Mouse (Mus musculus) midbrain, embryonic 11.5 days (tissue): ENCODE data around the gene Abca4. TPM values are rescaled to one million over a fixed set of nuclear protein-coding genes. Genes with fewer than 3 reads are reported as not detected.

ENCODE experiments used
- ATAC-seq: fragments of 200-750 bp; cut with Nextera tagmentation; 2 replicates; pipeline ENCODE4 v1.8.0; 2017; ENCODE audit warnings: moderate TSS enrichment, moderate library complexity; ENCODE audit not compliant: low FRiP score
- DNase-seq: peaks from one replicate; pipeline ENCODE4 v3.0.0; 2015; ENCODE audit warnings: low spot score; ENCODE audit errors: missing footprints
- H3K27ac ChIP-seq: fragments of 300-500 bp; sonication (generic); 2 replicates; pipeline ENCODE4 v1.5.1; 2014; ENCODE audit warnings: low read depth, low read length
- H3K27me3 ChIP-seq: fragments of 300-500 bp; sonication (generic); 2 replicates; pipeline ENCODE4 v1.6.1; 2014; ENCODE audit warnings: mild to moderate bottlenecking, low read length, moderate library complexity, mixed read lengths; ENCODE audit not compliant: control insufficient read depth, insufficient read depth
- H3K36me3 ChIP-seq: fragments of 300-500 bp; sonication (generic); 2 replicates; pipeline ENCODE4 v1.6.1; 2014; ENCODE audit warnings: mild to moderate bottlenecking, low read length, moderate library complexity, mixed read lengths; ENCODE audit not compliant: control insufficient read depth, insufficient read depth
- H3K4me1 ChIP-seq: fragments of 300-500 bp; sonication (generic); 2 replicates; pipeline ENCODE4 v1.6.1; 2014; ENCODE audit warnings: low read length; ENCODE audit not compliant: control insufficient read depth, insufficient read depth
- H3K4me2 ChIP-seq: fragments of 300-500 bp; sonication (generic); 2 replicates; pipeline ENCODE4 v1.6.1; 2014; ENCODE audit warnings: mild to moderate bottlenecking, moderate library complexity
- H3K4me3 ChIP-seq: fragments of 300-500 bp; sonication (generic); 2 replicates; pipeline ENCODE4 v1.5.1; 2014; ENCODE audit warnings: low read depth, low read length
- H3K9ac ChIP-seq: fragments of 300-500 bp; sonication (generic); 2 replicates; pipeline ENCODE4 v1.6.1; 2014; ENCODE audit warnings: low read length
- H3K9me3 ChIP-seq: fragments of 300-500 bp; sonication (generic); 2 replicates; pipeline ENCODE4 v1.6.1; 2016; ENCODE audit warnings: low read length; ENCODE audit not compliant: control insufficient read depth
- WGBS: fragments of 180-500 bp; shearing (Covaris S2); extraction: QIAGEN DNeasy Blood & Tissue Kit; methylation state at CpG from one replicate; pipeline ENCODE4 v1.1.7; 2014; 5-methylcytosine and 5-hydroxymethylcytosine counted together
- polyA plus RNA-seq: library from polyadenylated mRNA; unstranded; fragments of >200 nt; fragmentation: Nextera tagmentation; extraction: Ambion mirVana; gene quantifications from 2 replicates; pipeline ENCODE4 v1.2.1, GENCODE M21; 2014

The Abca4 gene
- polyA plus RNA-seq: 2.2 and 2.3 TPM in 2 replicates

GRCm38 (mm10) chr3:122043799-122044547 is at the start of gene Abca4:
Gene Abca4 (plus strand): TSS chr3:122044443.
- 1% methylated on average over 26 of the region's 26 CpGs for WGBS

GRCm38 (mm10) chr3:121995125-121995524 is 49.1 kb upstream of the Abca4 start:
- H3K27me3 ChIP-seq: no peaks in the 10 kb centered on the region
- H3K9ac ChIP-seq: no peak overlapping the region
- H3K4me2 ChIP-seq: no peak overlapping the region
- no peak overlapping the region for H3K27ac ChIP-seq
- ATAC-seq (no peak), DNase-seq (no peak)
- H3K9me3 ChIP-seq: no peaks in the 10 kb centered on the region
- no peak overlapping the region for H3K4me3 ChIP-seq
- no peaks in the 10 kb centered on the region for H3K4me1 ChIP-seq
- WGBS: 75% methylated on average over 4 of the region's 4 CpGs
- no peaks in the 10 kb centered on the region for H3K36me3 ChIP-seq

More at GRCm38 (mm10) chr3:122043799-122044547, at the start of gene Abca4:
- Histone ChIP-seq H3K9ac (peak within 1 kb of the TSS; percentile 46), H3K4me3 (peak within 1 kb of the TSS; percentile 14; the same call in 1 of the 2 replicates), H3K4me1 (peaks cover 22% of the 10 kb centered on the region), H3K36me3 (no peaks in the 10 kb centered on the region), H3K27ac (no peak within 1 kb of the TSS), H3K27me3 (peaks cover 65% of the 10 kb centered on the region), H3K9me3 (no peaks in the 10 kb centered on the region), H3K4me2 (peak within 1 kb of the TSS; percentile 45)
- DNase-seq (peak; percentile 96), ATAC-seq (peak; percentile 64; the same call in 1 of the 2 replicates)

DNA sequence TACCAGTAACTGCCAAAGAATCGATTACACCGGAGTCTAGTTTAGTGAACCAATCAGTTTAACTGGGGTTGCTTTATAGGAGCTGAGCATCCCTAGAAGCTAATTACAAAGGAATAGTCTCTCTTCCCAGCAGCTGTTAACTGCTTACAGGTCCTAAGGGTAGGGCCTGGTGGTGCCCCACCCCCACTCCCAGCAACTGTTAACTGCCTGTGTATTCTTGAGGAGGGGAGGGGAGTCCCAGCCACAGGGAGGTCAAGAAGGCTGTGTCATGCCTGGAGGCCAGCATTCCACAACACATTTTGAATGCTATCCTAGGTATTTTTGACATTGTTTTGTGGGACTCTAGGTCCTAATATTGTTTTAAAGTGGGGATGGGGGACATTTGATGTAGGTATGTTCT is 44.3 kb upstream of the Abca4 start:
- 91% methylated on average over 2 of the region's 2 CpGs for WGBS
- no peaks in the 10 kb centered on the region for H3K4me1 ChIP-seq
- H3K4me2 ChIP-seq: no peak overlapping the region
- H3K9me3 ChIP-seq: no peaks in the 10 kb centered on the region
- H3K4me3 ChIP-seq: no peak overlapping the region
- H3K9ac ChIP-seq: no peak overlapping the region
- H3K27me3 ChIP-seq: no peaks in the 10 kb centered on the region
- no peak overlapping the region for H3K27ac ChIP-seq
- ATAC-seq (no peak), DNase-seq (no peak)
- H3K36me3 ChIP-seq: no peaks in the 10 kb centered on the region

DNA sequence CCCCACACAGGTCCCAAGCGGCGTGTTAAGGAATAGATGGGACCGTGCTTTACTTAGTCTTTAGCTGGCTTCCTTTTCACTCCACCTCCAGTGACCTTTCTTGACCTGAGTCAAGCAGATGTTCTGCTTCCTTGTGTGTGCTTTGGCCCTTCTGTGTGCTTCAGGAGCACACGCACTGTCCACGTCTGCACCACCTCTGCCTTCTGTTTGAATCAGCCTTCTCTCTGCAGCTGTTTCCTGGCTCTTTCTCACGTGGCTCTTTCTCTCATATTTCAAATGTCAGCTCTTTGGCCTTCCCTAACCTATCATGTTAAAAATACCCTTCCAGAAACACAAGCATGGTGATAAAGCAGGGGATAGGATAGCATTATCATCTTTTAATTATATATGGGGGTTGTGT is 42.7 kb upstream of the Abca4 start:
- no peaks in the 10 kb centered on the region for H3K36me3 ChIP-seq
- no peak overlapping the region for H3K4me3 ChIP-seq
- no peaks in the 10 kb centered on the region for H3K9me3 ChIP-seq
- no peak for DNase-seq
- H3K27ac ChIP-seq: no peak overlapping the region
- no peak overlapping the region for H3K9ac ChIP-seq
- WGBS: 80% methylated on average over 6 of the region's 6 CpGs
- H3K27me3 ChIP-seq: no peaks in the 10 kb centered on the region
- no peaks in the 10 kb centered on the region for H3K4me1 ChIP-seq
- ATAC-seq: no peak
- no peak overlapping the region for H3K4me2 ChIP-seq

DNA sequence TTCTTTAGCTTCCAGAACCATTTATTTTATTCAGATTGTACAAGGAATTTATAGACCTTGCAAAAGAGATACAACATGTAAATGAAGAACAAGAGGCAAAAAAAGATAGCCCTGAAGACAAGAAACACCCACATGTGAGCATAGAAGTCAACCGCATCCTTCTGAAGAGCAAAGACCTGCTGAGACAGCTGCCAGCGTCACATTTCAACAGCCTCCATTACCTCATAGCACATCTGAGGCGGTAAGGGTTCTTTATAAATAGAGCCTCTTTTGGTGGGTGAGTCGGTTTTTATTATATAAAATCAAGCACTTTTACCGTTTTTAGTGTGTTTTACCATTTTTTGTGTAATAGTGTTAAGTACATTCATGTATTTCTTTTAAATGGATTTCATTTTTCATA is 34.4 kb upstream of the Abca4 start:
- Histone ChIP-seq H3K36me3 (no peaks in the 10 kb centered on the region), H3K9ac (no peak overlapping the region), H3K9me3 (no peaks in the 10 kb centered on the region), H3K27ac (no peak overlapping the region), H3K4me2 (no peak overlapping the region), H3K4me3 (no peak overlapping the region), H3K4me1 (no peaks in the 10 kb centered on the region), H3K27me3 (no peaks in the 10 kb centered on the region)
- DNase-seq (no peak), ATAC-seq (no peak)
- WGBS: 90% methylated on average over 5 of the region's 5 CpGs

DNA sequence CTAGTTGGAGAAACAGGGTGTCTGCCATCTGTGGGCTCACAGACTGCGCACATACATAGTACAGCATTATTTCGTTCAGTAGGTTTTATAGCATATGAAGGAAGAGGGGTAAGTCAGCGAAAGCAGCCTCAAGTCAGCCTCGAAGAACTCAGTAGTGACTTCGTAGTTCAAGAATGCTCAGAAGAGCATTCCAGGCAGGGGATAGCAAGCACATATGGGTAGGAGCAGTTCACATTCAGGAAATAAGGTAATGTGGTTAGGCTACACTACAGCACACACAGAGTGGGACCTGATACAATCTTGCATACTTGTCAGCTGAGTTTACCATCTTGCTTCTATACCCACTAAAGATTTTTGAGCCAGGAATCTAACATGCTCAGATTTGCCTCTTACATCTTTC is 34.0 kb upstream of the Abca4 start:
- Histone ChIP-seq H3K4me2 (no peak overlapping the region), H3K9me3 (no peaks in the 10 kb centered on the region), H3K27me3 (no peaks in the 10 kb centered on the region), H3K9ac (no peak overlapping the region), H3K36me3 (no peaks in the 10 kb centered on the region), H3K27ac (no peak overlapping the region), H3K4me3 (no peak overlapping the region), H3K4me1 (no peaks in the 10 kb centered on the region)
- no peak for ATAC-seq
- DNase-seq: no peak
- 87% methylated on average over 5 of the region's 5 CpGs for WGBS

DNA sequence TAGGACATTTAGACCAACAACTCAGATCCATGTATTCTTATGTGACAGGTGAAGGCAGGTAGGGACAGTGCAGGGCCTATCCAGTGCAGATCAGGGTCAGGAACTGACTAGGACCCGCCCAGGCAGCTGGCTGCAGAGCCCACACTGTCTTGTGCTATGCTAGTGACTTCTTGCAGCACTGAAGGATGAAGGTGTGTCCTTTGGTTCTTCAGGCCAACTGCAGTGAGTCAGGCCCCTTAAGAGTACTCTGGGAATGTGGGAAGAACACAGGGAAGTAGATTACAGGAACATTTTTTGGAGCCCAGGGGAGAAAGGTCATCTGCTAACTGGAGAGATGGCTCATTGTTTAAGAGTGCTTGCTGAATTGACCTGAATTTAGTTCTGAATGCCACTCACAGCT is 31.8 kb upstream of the Abca4 start:
- whole genome bisulfite sequencing: 83% methylated on average over 1 of the region's 1 CpGs
- no peak for DNase-seq
- no peaks in the 10 kb centered on the region for H3K27me3 ChIP-seq
- H3K27ac ChIP-seq: no peak overlapping the region
- H3K4me3 ChIP-seq: no peak overlapping the region
- no peak overlapping the region for H3K4me2 ChIP-seq
- no peak for ATAC-seq
- H3K4me1 ChIP-seq: no peaks in the 10 kb centered on the region
- H3K36me3 ChIP-seq: no peaks in the 10 kb centered on the region
- H3K9ac ChIP-seq: no peak overlapping the region
- H3K9me3 ChIP-seq: no peaks in the 10 kb centered on the region

DNA sequence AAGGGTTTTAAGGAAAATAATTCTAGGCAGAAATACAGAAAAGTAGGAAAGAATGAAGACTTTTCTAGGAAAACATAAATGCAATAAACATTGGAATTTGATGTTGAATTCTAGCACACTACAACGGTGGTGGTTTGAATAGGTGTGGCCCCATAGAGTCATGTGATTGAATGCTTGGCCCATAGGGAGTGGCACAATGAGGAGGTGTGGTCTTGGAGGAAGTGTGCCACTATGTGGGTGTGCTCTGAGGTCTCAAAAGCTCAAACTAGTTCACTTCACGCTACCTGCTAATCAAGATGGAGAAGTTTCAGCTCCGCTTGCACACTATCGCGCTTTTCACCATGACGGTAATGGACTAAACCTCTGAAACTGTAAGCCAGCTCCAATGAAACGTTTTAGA is 25.8 kb upstream of the Abca4 start:
- ATAC-seq (no peak), DNase-seq (no peak)

DNA sequence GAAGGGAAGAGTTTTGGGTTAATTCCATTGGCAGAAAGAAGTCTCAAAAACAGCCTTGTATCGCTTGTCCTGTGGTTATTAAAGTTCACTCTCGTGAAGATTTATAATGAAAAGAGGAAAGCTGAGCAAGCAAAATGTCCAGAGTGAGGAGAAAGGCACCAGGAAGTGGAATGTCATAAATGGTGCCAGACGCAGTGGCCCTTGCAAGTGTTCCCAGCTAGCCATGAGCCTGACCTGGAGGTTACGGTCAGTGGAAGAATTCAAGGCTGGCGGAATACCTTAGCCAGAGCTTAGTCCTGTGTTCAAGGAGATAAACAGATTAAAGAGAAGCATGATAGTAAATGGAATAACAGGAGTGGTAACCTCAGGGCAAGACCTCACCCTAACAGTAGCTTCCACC is 25.1 kb upstream of the Abca4 start:
- H3K4me3 ChIP-seq: no peak overlapping the region
- WGBS: 94% methylated on average over 5 of the region's 5 CpGs
- H3K9me3 ChIP-seq: no peaks in the 10 kb centered on the region
- no peak for ATAC-seq
- DNase-seq: no peak
- H3K4me2 ChIP-seq: no peak overlapping the region
- H3K36me3 ChIP-seq: no peaks in the 10 kb centered on the region
- H3K9ac ChIP-seq: no peak overlapping the region
- H3K27ac ChIP-seq: no peak overlapping the region
- H3K4me1 ChIP-seq: no peaks in the 10 kb centered on the region
- no peaks in the 10 kb centered on the region for H3K27me3 ChIP-seq

More for the DNA sequence above, 25.8 kb upstream of the Abca4 start:
- H3K27me3 ChIP-seq: no peaks in the 10 kb centered on the region
- H3K4me1 ChIP-seq: no peaks in the 10 kb centered on the region
- H3K4me3 ChIP-seq: no peak overlapping the region
- H3K4me2 ChIP-seq: no peak overlapping the region
- H3K9me3 ChIP-seq: no peaks in the 10 kb centered on the region
- H3K27ac ChIP-seq: no peak overlapping the region
- WGBS: 94% methylated on average over 7 of the region's 7 CpGs
- no peaks in the 10 kb centered on the region for H3K36me3 ChIP-seq
- H3K9ac ChIP-seq: no peak overlapping the region
